Mouse (Mus musculus) ES-CJ7 (cell line): ENCODE measurements at regions not wholly inside any gene's neighbourhood (a gene's known extent, or its start where the extent isn't known, plus 50 kb on each side); places are given as distances from the start of the nearest gene placed in this dataset.

Experiments
- DNase-seq: peaks from one replicate; pipeline ENCODE4 v3.0.0; 2011; ENCODE audit warnings: low read depth, low spot score

DNA sequence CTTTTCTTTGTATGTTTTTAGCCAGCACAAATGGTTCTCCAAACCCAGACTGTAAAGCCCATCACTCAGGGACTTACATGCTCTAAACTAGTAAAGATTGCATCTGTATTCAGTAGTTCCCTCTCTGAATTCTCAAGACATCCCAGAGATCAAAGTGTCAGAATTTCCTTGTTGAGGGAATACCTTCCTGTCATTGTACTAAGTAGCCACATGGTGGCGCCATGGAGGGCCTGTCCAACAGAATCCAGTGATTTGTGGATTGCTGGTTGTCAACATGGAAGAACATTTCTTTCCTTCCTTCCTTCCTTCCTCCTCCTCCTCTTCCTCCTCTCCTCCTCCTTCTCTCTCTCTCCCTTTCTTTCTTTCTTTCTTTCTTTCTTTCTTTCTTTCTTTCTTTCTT, 93.6 kb upstream of the Trpm1 start:
- peak; percentile 68 for DNase-seq

DNA sequence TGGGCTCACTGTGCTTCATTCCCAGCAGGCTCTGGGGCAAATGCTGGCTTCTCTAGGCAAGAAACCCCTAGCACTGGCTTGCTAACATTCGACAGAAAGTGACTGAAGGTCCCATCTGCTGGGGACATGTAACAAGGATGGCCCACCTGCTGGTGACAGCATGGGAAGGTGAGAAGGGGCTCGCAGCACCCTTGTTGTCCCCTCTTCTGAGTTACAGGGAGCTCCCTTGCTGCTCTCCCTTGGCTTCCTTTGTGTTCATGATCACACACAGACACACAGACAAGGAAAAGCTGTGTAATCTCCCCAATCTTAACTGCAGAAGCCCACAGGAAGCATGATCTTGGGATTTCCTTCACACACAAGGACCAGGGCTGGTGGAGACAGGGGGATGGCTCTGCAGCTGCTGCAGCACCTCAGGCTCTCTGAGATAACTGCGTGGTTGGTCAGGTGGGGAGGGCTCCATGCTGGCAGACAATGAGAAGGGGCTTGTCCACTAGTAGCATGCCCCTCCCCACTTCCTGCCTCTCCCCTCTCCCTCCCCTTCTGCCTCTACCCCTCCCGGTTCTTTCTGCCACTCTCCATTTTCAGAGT, 95.3 kb upstream of the Trpm1 start:
- no peak for DNase-seq

DNA sequence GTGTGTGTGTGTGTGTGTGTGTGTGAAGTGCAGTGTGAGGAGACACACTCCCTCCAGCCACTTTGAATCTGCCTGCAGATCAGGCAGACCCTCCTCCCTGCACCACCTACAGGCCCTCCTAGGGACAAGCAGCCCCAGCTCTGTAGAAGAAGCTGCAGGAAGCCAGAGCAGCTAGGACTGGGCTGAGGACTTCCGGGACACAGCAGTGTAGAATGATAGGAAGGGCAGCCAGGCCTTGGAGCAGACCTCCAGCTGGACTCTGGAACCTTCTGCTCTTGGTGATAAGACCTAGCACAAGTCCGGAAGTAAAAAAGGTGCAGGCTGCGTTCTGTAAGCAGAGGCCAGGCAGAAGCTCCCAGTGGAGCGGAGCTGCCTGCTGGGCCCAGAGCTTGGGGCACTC, 95.8 kb upstream of the Trpm1 start:
- peak; percentile 69 for DNase-seq

DNA sequence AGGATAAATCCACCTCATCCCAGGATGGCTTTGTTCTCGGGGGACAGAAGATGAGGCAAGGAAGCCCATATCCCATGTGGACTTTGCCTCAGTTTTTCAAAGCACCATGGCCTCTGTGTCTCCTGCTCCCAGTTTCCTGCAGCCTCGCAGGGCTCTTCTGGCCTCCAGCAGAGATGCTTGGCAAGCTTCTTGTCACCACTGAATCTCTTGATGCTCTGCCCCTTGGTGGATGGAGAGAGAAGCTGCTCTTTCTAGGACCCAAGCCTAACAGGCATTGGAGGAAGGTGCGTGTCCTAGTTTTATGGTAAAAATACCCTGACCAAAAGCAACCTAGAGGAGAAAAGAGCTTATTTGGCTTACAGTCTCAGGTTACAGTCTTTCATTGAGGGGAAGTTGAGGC, 97.1 kb upstream of the Trpm1 start:
- DNase-seq: no peak

DNA sequence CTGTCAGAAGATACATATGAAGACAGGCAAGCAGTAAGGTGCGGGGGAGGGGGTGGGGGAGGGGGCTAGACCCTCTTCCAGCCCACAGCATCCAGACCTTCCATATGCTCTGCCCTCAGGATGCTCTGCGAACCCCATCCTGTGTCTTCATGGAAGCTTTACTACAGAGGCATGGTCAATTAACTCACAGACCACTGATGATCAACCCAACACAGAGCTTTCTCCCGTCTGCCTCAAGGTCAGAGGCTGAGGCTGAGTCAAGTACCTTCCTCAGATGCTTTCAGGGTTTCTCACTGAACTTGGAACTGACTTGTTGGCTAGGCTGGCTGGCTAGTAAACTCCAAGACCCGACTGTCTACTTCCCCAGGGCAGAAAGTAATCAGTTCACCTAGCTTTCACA, 98.6 kb upstream of the Trpm1 start:
- DNase-seq: no peak

DNA sequence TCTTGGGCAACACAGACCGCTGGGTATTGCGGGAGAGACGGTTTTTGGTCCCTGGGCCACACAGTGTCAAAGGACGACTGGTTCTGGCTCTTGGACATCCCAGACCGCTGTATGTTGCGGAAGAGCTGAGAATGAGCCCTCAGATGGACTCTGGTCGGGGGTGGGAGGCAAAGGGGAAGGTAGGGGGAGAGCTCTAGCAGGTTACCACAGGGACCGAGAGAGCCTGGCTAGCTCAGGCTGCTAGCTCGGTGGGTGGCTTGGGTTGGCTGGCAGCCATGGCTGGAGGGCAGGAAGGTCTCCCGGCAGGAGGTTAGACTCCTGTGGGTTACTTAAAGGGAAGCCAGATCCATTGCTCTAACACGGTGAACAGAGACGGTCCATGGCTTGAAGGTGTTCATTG, 99.9 kb upstream of the Trpm1 start:
- no peak for DNase-seq

DNA sequence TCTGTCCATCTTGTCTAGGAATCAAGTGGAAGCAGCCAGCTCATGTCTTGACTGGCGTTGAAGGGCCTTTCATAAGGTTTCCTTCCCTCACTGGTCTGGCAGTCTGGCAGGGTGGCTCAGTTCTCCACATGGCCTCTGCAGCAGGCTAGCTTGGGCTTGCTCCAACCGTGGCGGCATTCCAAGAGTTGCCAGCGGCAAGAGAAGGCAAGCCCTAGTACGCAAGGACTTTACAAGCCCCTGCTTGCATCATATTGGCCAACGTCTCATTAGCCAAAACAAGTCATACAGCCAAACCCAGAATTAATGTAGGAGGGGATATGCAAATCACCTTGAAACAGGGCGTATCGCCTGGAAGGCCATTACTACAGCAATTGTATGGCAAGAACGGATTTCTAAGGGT, 101.2 kb upstream of the Trpm1 start:
- DNase-seq: peak; percentile 56

DNA sequence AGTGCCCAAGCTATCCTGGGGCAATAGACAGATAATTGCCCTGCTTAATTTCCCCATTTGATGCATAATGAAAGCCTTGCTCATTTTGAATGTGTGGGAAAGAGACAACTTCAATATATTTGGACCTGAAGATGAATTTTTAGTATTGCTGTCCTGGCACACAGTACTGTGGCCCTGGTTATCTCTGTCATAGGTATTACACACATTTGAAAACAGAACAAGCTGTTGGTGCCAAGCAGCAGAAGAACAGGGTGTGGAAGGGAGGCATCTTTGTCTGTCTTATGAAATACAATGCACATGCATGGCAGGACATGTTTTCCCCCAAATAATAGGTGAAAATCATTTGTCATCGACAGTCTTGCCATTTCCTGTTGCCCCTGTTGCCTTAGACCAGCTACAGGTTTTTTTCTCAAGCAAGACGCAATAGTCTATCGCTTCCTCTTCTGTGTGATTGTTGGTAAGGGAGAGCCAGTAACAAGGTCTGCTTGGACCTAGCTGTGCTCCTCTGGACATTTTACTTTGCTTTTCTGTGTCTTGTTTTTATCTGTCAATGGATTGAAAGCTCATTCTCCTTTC, 102.7 kb upstream of the Trpm1 start:
- DNase-seq: no peak

DNA sequence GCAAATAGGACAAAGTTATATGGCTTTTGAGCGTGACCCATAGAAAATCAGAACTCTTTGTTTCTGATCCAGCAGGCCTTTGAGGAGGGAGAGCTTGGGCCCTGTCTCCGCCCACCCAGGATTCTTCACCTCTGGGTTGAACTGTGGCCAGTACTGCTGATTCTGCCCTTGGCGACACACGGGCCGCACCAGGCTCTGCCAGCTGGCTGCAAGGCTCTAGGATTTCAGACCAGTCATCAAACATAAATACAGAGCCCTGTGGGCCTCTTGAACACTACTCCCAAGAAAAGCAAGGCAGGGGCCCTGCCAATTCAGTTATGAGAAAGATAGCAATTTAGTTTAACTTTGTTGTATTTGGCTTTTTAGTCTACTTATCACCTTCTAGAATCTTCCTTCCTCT, 103.4 kb upstream of the Trpm1 start:
- DNase-seq: no peak

DNA sequence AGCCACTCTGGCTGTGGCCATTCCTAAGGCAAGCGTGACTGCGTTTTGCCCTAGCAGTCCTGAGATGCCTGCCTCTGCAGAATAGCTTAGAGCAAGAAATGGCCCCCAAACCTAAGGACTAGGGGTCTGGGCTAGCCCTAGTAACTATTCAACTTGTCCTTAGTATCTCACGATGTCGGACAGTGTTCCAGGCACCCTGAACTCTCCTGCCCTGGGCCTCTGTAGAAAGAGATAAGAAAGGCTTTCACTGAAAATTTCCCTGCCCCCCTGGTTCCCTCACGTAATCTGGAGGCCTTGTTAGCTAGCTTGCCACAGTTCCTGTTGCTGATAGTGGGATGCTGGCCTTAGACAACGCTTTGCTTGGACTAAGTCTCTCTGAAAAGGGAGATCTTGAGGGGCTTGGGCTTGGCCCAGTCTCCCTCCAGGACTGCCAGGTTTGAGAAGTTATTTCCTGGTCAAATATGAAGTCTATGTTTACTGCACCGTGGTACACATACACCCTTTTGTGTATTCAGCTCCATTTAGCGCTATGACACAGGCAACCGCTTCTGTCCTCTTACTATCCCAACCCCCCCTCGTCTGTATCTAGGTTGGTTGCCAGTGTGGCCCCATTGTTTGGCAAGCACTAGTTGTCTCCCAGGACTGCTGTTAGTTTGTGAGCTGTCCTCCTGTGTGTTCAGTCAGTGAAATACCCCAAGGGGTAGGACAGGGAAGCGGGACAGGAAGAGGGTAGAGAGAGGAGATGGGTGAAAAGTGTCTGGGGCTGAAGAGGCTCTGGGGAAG, 104.3 kb upstream of the Trpm1 start:
- no peak for DNase-seq

DNA sequence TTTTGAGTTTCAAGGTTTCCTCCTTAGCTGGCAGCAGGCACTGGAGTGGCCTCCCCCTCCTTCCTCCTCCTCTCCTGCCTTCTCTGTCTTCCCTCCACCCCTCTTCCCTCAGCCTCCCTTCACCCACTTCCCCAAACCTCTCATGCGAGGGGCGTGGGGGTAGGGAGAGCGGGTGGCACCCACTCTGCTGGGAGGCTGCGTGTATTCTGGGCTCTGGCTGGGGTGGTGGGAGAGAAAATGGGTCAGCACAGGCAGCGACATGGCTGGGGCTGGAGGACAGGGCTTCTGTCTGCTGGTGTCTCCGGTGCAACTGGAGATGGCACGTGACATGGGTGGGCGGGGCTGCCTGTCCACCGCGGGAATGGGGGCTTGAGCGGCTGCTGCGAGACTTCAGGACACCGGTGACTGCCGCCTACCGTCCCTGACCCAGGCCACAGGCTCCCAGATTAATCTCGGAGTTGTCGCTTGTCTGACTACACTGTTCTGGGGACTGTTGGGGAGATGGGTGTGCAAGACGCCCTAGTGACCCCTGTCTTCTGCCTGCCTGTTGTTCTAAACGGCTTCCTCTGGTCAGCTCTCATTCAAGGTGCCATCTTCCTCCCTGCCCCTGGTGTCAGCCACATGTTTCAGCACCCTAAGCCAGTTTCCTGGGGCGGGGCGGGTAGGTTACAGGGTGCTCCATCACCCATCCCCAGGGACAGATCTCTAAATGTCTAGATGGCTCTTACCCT, 105.0 kb upstream of the Trpm1 start:
- peak; percentile 72 for DNase-seq

DNA sequence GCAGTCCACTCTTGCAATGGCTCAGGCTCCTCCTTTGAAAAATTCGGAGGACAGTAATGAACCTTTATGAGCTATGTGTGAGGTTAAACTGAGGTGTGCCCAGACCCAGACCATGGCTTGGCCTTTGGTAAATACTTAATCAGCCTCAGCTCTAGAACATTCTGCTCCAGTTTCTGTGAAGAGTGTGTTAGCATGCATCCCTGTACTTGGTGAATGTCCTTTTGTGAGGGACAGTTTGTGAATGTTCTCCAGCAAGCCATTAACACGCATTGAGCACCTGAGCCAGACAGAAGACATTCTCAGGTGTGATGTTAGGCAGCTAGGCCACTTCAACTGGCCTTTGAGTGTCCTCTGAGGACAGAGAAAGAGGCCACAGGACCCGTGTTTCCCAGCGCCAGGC, 105.8 kb upstream of the Trpm1 start:
- DNase-seq: no peak

DNA sequence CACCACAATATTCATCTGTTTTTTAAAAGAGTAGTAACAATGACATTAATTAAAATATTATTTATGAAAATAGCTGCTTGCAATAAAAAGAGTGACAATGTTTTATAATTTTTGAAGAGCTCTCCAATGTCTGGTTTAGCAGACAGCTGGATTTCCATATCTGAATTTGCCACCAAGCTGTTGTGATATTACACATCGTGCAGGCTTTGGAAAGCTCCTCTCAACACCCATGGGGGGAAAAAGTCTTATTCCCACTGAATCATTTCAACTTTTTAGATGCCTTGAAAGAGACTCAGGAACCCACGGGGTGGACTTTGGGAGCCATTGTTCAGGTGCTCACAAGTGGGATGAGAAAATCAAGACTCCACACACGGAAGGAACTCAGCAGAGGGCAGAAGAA, 106.6 kb upstream of the Klf13 start:
- DNase-seq: no peak

DNA sequence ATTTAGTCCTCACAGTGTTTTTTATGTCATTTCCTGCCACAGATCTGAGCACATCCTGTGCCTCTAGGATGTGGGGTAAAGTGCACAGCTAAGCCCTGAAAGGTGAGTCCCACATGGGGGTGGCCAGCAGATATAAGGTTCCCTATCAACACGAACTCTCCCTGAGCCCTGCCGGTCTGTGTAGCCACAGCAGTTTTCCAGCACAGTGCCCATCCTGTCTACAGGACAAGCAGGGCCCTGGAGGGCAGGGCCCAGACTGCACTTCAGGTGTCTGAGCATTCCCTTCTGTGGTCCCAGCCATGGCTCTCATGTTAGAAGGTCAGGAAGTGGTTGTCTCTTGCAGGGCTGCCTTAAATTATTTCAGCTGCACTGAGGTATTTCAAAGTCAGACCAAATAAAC, 104.3 kb upstream of the Klf13 start:
- no peak for DNase-seq

DNA sequence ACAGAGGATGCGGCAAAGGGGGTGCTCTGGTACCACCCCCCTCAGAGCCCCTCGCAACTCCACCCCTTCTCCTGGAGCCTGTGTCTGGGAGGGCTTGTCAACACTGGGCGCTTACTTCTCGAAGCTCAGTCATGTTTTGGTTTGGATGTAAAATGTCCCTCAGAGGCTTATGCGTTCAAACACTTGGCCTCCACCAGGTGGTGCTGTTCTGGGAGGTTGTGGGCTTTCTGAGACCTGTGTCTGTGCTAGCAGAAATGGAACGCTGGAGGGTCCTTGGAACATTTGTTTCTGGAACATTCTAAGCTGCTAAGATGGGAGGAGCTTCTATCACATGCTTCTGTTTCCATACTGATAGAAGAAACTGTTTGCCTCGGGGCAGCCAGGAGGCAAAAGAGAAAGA, 102.6 kb upstream of the Klf13 start:
- DNase-seq: no peak

DNA sequence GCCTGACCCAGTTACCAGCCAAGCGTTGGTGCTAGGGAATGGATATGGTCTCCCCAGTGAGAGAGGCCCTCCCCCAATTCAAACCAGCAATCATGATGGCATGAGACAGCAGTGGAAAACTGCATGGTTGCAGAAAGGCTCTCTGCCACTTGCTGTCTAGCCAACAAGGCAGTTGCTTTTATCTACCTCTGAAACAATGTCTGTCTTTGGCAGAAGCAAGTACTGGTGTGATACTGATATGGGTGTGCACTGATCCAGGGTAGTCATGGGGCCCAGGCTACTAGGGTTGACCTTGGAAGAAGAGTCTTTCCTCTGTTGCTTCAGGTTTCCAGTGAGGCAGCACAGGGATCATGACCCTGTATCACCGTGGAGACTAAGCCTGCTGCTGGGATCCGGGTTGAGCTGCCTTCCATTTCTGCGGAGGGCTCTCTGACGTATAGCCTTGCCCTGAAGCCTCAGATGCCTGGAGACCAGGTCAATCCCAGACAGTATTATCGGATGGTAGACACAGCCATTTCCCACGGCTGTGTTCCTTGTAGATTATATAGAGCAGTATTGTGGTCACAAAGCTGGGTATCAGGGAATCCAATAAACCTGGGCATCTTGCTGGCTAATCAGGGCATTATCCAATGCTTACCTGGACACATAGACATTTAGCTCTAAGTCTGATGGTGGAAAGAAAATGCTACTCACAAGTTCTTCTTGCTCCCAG, 101.5 kb upstream of the Klf13 start:
- no peak for DNase-seq

DNA sequence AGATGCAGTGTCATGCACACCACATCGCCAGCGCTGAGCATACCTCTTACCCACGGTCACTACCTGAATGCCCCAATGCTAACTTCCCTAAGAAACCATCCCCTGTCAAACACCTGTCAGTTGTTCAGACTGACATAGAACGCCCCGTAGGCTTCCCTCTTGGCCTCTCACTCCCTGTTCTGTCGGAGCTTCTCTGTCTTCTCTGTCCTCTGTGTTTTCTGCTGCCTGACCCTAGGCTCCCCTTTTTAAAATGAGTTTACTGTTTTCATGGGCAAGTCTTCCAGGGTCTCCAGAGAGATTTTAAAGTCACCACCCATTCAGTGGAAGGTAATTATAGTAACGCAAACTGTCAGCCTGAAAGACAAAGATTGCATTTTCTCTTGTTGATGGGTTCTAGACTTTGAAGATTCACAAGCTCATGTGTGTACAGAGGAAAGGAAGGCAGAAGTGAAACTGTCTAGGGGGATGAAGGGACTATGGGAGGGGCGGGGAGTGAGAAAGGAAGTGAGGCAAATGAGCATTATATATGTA, 99.1 kb upstream of the Klf13 start:
- no peak for DNase-seq

DNA sequence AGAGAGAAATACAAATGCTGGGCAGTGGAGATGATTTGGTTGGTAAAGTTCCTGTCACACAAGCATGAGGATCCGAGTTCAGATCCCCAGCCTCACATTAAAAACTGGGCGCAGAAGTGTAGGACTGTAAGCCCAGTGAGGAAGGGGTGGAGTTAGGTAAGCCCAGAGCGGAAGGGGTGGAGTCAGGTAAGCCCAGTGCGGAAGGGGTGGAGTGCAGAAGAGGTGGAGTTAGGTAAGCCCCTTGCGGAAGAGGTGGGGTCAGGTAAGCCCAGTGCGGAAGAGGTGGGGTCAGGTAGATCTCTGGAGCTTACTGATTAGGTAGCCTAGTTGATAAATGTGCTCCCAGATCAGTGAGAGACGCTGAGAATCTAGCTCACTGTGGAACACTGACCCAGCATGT, 97.4 kb upstream of the Klf13 start:
- DNase-seq: peak; percentile 96

DNA sequence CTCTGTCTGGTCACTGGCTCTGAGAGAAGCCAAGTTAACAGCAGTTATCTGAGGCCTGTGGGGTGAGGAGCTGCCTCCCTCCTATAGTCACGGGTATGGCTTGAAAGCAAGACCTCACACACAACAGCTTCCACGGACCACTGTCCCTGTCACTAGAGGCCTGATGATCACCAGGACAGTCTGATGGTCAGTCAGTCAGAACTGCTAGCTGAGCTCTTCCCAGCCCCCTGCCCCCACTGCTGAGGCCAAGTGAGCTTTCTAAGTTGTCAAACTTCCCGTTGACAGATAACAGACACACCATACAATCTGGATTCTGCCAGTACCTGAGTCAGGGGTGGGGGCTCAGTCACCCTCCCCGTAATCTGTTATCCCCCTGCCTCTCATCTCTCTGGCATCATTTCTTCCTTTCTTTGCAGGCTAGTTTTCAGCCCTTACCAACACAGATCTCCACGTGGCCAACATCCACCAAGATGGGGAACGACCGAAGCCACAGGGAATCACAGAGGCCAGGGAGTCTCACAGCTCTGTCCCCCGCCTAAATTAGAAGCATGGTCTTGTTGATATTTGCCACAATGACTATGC, 96.4 kb upstream of the Klf13 start:
- DNase-seq: no peak

DNA sequence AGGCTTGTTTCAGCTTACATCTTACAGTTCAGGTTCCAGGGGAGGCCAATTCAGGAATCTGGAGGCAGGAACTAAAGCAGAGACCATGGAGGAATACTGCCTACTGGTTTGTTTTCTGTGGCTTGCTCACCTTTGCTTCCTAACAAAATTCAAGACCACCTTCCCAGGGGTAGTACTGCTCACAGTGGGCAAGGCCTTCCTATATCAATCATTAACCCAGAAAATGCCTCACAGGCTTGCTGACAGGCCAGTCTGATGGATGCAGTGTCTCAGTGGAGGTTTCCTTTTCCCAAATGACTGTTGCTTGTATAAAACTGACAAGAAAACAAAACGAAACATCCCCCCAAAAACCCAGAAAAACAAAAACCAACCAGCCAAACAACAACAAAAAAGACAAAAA, 95.8 kb upstream of the Klf13 start:
- no peak for DNase-seq

DNA sequence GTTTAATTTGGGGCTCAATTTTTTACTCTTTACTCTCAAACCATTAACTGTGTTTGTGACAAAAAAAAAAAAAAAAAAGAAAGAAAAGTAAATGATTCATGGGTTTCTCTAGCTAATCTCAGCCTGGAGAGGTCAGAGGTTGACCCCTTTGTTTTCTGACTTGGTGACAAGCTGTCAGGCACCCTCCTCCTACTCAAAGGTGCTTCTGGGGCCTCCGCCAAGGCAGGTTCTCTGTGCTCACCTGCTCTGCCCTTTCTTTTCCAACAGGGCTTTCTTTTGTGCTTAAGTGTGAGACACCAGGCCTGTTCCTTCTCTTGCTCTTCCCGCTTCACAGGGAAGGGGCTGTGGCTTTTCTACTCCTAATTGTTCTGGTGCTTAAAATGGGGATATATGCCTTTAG, 94.7 kb upstream of the Klf13 start:
- DNase-seq: no peak
